Mouse (Mus musculus) left cerebral cortex, postnatal 25 days (tissue): Measurements from ENCODE around the gene Mfsd9. TPM values are rescaled to one million over a fixed set of nuclear protein-coding genes. Genes with fewer than 3 reads are reported as not detected.
"Not testable (repeated sequence)": the region's sequence is repeated elsewhere in the genome, so short reads cannot be mapped to it uniquely, and the experiment has no call there.

Experiments
- DNase-seq, 2 experiments: peaks; one replicate each; pipeline ENCODE4 v3.0.0; 2022; ENCODE audit warnings: low spot score in 2 of 2, mixed read lengths in 1 of 2
- intact Hi-C: fragments of 180-260 bp; cut with DNase I; formaldehyde crosslinking; loops from one replicate; pipeline ENCODE4 v1.15.1; 2025
- total RNA-seq, 2 experiments: library from RNA; stranded (reverse); gene quantifications; 2 replicates each; pipeline ENCODE4 v1.2.3; 2021

Mfsd9 gene
- total RNA-seq, 2 experiments from 2014 or later, result 3.6 to 4.3 TPM

DNA sequence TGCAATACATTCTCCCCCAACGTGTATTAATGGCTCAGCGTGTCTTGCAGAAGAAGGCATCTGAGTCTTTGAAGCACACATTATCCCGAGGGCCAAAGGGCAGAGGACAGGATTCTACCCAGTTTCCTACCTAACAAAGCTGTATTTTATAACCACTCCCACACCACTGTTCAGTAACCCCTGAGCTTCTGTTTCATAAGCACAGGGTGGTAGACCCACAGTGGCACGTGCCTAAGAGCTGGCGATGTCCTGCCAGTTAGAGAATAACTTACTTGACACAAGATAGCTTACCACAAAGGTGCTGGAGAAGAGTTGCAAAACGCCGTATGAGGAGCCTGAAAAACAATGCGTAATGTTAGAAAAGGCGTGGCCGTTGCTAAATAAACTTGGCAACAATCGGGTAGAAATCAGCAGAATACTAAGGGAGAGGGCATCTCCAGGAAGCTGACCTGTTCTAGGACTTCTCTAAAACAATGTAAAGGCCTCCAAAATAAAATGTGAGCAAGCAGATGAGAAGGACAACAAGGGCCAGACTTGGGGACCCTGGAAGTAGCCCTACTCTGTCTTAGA, 4.5 kb downstream of the Mfsd9 start:
- DNase-seq, result no peak
- intact Hi-C loops, result no loop called here

DNA sequence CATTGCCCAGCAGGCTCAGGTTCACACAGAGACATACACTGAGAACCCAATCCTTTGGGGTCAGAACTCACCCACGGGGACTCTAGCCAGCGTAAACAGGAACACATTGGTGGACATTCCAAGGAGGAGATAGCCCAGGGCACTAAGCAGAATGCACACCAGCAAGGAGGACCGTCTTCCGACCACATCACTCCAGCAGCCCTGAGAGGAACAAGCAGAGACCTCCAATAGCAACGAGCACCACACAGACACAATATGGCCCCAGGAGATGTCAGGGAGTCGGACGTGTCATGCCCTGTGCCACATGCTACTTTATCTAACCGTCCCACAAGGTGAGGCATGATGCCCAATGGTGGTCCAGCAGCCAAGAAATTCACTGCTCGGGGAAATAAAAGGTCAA, 6.2 kb downstream of the Mfsd9 start:
- intact Hi-C loops, result no loop called here
- no peak for DNase-seq

DNA sequence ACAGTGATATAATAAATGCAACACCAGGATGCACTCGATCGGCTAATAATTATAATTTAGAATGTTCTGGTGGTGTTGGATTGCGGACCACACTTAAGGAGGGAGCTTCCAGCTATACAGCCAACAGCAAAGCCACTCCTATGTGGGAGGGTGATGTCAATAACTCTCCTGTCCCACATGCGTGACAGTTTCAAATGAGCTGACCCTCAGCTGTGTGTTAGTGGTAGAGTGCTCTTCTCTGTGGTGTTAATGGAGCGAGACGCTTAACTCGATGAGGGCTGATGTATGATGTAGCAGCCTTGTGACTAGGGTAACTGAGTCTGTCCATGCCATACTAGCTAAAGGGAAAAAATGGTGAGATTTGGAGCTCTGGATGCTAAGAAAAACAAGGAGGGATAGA, 7.0 kb downstream of the Mfsd9 start:
- intact Hi-C loops, result no loop called here
- DNase-seq, result no peak

DNA sequence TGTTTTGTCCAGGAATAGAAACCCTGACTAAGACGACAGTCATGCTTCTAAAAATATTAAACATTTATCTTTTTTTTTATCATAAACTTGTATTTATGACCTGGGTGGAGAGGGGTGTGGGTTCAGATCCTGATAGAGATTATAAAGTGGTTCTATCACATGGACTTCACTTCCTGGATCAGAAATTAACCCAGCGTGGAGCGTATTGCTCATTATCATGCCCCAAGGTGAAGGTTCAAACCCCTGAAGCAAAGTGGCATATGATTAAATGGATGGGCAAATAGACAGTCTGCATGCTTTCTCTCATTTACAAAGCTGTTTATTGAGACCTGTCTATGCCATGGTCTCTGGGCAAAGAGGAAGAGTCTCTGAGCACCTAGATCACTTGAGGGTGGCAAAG, 13.7 kb downstream of the Mfsd9 start:
- intact Hi-C loops, result no loop called here
- no peak for DNase-seq

DNA sequence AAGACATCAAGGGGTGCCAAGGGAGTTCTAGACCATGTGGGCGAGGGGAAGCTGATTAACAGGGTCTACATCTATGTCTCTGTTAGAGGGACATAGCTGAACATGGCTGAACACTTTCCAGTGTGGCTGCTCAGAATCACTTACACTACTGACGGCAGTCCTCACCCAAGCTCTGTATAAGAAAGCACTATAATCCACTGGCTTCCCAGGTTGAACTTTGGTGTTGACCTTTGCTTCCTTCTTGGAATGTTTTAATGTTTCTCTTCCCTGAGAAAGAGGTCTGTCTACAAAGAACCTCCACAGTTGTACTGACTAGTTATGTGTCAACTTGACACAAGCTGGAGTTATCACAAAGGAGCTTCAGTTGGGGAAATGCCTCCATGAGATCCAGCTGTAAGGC, 14.4 kb downstream of the Mfsd9 start:
- DNase-seq, result no peak
- intact Hi-C loops, result no loop called here

DNA sequence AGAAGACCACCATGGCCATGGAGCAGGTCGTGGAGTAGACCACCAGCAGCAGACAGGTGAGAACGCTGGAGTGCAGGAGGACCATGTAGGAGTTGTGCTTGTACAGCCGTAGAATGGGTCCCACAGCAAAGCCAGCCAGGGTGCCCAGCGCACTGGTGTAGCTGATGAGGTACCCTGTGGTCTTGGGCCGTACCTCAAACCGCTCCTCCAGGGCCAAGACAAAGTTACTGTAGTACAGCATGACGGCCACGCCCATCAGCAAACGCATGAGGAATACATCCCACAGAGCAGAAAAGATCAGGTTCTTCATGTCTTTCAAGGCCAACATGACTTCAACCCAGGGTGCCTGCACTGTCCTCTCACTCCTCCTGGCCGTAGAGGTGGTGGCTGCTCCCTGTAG, 16.4 kb downstream of the Mfsd9 start:
- intact Hi-C loops, result no loop called here
- no peak for DNase-seq

DNA sequence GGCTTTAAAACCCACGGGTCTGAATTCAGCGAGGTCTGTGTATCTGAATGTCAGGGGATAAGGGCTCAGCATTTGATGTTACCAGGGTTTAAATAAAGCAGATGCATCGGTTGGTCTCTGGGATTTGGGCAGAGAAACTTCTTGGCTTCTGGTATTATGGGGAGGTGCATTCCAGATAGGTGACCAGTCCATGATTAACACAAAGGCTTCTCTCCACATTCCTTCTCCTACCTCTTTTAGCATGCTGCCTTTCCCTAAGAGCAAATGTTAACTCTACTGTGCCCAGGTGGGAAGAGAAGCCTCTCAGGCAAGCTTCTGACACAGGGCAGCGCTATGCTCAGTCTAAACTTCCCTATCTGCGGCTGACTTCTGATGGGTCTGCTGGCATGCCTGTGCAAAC, 17.3 kb downstream of the Mfsd9 start:
- DNase-seq, result no peak
- intact Hi-C loops, result no loop called here

DNA sequence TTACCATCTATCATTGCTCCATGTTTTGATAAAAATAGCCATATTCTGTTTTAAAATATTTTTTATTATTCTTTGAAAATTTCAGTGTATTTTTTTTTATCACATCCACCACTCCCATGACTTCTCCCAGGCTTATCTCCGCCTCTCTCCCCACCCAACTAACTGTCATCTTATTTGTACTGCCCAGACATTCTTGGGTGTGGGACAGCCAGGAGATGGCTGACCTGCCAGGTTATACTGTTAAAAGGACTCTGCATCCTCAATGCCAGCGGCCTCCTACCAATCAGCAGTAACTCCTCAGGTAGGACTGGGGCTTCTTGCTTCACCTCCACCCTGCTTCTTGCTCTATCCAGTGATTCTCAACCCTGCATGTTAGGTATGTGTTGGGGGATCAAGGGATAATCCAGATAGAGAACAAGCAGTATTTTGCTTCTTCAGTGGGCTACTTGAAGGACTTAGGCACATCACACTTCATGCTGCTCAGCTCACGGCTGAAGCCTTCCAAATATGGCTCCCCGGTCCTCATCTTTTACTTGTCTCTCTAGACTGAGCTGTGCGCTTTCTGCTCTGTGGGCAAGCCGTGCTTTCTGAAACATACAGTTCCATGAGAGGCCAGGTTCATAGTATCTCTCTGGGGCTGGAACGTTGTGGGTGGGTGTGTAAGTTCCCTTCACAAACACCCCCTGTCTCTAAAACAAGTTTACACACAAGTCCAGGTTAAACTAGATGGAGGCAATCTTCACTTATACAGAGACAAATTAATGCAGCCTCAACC, 19.1 kb downstream of the Mfsd9 start:
- intact Hi-C loops, result no loop called here
- DNase-seq, result no peak

DNA sequence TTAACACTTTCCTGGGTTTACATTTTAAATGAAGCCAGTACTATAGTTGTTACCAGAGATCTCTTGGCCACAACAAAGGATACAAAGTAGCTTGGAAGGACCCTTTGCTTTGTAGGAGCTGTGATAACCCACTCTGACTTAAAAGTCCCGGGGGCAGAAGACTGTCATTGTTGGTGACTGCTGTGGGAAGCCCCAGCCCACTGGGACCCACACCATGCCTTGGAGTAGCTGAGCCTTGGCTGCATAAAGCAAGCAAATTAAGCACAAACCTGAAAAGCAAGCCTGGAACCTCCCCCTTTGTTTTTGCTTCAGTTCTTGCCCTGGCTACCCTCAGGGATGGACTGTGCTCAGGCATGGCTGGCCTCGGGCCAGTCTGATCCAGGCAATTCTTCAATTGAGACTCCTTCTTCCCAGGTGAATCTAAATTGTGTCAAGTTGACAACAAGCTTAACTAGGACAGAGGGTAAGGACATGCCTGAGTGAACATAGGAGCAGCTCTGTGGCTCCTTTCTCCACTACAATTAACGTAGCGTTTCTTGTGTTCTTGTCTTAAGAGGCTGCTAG, 21.1 kb downstream of the Mfsd9 start:
- intact Hi-C loops, result loop anchor here (1.0 kb wide), 1 partner anchor 190 kb away; no protein-coding TSS in a partner anchor
- no peak for DNase-seq

DNA sequence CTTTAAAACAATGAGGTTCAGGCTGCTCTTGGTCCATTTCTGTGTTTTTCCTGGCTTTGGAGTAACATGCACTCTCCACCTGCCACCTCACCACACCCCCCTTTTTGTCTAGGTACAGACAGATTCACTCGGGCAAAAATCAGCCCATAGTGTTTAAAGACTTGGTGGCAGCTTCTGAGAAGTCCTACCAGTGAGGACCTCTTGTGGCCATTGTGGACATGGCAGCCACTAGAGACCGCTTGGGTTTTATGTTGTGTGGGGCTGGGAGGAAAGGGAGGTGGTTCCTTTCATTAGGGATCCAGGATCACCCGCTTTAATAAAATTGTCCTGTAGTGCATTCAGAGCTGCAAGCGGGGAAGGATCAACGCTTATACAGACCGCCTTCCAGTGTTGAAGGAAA, 21.9 kb downstream of the Mfsd9 start:
- peak; percentile 37 to 40 for DNase-seq
- intact Hi-C loops, result loop anchor here (1.0 kb wide), 1 partner anchor 189 kb away; no protein-coding TSS in a partner anchor

DNA sequence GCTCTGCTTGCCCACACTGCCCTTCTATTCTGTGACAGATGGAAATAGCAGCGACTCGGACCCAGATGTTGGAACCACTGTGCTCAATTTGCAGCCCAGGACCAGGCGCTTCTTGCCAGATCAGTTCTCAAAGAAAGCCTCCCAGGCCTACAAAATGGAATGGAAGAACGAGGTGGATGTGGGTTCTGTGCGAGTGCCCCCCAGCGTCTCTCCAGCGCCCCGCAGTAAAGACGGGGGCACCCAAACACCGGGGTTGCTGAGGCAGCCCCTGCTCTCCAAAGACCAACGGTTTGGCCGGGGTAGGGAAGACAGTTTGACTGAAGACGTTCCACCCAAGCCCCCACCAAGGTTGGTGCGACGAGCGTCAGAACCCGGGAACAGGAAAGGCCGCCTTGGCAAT, 22.9 kb downstream of the Mfsd9 start:
- no peak for DNase-seq
- intact Hi-C loops, result no loop called here

DNA sequence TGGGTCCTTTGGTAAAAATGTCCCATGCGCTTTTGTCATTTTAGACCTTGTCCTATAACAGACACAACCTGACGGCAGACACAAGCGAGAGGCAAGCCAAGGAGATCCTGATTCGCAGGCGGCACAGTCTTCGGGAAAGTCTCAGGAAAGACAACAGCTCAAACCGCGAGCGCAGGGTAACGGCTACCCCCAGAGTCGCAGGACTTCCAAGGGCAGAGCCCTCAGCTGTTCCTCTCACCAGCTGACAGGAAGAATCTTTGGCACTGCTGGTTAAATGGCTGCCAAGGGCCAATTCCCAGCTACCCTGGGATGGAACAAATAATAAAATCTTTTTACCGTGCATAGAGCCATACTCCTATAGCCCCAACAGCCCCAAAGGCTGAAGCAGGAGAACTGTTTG, 25.0 kb downstream of the Mfsd9 start:
- intact Hi-C loops, result no loop called here
- DNase-seq, result no peak

DNA sequence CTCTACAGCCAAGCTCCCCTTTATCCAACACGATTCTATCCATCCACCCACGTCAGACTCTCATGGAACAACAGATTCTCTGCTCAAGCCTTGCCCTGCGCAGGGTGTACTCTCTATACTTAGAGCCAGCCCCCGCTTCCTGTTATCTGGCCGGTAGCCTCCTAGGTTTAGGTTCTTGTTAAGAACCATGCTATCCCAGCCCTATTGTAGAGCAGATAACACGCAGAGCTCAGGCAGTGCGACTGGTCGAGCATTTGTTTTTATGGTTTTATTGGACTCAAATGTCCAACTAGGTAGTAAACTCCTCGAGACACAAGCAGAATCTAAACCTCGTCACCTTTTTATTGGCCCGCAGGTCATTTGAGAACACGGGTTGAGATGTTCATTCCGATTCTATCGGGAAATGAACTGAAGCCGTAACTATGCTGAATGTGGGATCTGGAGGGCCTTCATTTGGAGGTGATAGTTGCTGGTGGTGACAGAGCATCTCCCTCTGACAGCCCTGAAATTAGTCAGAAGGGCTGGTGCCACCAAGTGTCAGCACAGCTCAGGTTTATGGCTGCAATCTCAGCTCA, 25.7 kb downstream of the Mfsd9 start:
- DNase-seq, result no peak
- intact Hi-C loops, result no loop called here

DNA sequence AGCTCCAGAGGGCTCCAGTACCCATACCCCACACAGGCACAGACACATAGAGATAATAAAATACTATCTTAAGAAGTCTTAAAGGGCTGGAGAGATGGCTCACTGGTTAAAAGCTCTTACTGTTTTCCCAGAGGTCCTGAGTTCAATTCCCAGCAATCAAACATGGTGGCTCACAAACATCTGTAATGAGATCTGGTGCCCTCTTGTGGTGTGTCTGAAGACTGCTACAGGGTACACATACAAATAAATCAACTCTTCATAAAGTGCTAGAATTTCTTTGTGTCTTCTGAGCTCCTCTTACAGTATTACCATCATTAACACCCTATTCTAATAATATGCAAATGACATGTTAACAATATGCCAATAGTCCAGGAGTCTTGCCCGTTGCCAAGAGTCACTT, 26.4 kb downstream of the Mfsd9 start:
- intact Hi-C loops, result no loop called here
- DNase-seq, result no peak

DNA sequence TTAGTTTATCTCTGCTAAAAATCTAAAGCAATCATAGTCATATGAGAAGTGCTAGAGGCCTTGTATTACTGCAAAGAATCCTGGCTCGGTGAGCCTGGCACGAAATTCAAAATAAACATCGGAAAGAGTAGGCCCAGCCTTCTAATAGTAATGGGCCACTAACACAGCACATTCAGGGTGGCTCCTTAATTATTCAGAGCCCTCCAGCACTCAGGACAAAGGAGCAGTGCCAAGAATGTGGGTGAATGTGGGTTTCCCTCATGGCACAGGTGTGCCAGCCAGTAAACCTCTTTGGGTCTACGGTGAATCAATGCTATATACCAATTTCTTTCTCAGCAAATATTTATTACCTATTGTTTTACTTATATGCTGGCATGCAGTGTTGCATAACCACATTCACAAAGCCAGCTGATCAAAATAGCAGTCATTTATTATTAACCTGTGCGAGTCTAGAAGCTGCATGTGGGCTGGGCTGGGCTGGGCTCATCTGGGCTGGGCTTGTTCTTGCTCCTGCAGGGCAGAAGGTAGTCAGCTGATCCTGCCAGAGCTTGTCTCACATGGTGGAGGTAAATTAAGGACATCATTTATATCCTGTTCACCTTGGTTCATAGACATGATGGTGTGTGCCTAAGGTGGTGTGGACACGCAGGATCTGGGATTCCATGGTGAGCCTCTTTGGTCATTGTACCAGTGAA, 30.6 kb downstream of the Mfsd9 start:
- DNase-seq, result no peak
- intact Hi-C loops, result no loop called here

DNA sequence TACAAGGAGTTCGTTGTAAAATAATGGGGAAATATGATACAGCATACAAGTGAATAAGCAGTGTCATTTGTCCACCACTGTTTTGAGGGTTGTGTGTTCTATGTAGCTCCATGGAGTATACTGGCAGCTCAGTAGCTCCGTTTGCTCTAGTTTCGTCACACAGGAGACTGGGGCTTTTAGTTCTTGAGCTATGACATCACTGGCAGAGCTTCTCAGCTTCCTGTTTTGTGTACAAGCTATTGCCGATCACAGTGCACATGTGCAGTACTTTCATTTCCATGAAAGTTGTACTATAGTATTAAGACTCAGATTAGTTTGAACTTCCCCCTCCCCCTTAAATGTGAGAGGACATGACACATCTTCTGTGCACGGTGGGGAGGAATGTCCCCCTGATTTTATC, 44.4 kb downstream of the Mfsd9 start:
- DNase-seq, result no peak
- intact Hi-C loops, result no loop called here

DNA sequence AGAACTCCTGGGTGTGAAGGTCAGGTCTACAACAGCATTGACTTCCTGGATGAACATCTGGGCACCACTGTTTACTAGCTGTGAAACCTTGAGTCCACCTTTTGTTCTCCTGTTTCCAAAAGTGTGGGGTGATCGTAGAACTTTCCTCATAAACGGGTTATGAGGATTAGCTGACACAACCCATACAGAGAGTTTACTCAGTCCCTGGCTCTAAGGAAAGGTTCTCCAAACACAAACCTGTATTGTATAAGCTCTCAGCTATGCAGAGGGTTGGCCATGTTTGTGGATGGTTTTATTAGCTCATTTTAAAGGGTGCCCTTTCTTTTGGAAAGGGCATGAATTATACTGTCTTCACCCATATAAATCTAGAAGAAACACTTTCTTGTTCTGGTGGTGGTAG, 49.7 kb downstream of the Mfsd9 start:
- intact Hi-C loops, result no loop called here
- no peak for DNase-seq

DNA sequence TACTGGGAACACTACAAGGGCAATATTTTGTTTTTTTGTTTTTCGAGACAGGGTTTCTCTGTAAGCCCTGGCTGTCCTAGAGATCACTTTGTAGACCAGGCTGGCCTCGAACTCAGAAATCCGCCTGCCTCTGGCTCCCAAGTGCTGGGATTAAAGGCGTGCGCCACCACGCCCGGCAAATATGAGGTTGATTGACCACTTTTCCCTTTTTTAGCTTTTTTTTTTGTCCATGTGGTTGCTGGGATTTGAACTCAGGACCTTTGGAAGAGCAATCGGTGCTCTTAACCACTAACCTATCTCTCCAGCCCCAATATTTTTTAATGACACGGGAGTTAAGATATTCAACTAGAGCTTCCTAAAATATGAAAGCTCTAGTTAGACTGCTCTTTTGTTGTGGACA, 52.2 kb downstream of the Mfsd9 start:
- DNase-seq, intact Hi-C loops: not testable (repeated sequence)

DNA sequence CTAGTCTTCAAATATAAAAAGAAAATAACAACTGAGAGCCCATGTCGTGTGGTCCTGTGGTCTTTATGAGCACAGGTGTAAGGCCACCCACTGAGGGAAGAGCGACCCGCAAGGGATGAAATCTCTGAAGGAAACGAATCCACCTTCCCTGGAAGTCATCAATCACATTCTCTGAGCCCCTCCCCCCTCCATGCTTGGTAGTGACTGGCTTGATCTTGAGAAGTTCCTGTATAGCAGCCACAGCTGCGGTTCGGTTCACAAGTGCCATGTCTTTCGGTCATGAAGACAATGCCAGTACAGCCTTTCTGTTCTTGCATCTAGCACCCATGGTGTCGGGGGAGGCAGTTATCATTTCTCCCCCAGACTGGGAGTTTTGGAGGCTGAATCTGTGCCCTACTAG, 52.8 kb downstream of the Mfsd9 start:
- intact Hi-C loops, result no loop called here
- DNase-seq, result no peak

DNA sequence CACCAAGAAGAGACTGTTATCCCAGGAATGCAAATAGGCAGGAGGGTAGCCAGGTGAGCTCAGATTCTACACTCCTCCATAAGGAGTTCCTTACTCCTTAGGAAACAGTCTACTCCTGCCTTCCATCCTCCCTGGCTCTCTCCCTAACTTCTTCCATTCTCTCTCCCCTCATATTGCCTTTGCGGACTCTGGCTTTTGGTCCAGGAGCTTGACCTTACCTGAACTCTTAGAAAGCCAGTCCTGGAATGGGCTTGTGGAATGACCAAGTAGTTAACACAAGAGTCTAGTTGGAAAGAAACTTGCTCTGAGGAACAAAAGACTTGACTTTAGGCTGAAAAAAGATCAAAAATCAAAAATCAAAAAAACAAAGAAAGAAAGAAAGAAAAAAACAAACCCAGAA, 61.9 kb downstream of the Mfsd9 start:
- intact Hi-C loops, result no loop called here
- no peak for DNase-seq
